17 mouse cellular contexts compared by ENCODE assay signal in genomic region chr9:60653137-60653536, GRCm38 (mm10). TPM values are rescaled to one million over a fixed set of nuclear protein-coding genes. Genes with fewer than 3 reads are reported as not detected.
A peak's percentile ranks its signal among the peaks of the same experiment; 100 is the strongest.
DNase-seq lines count a peak whose midpoint lies in the region; ATAC-seq lines count a peak whose summit lies in the region.
"Had no signal": no experiment of that assay in that cellular context is flagged by ENCODE, and none has a peak within 500 bp of the region (broad histone marks: within the 10 kb centered on the region; RNA-seq: fewer than 3 reads in every experiment).

No protein-coding gene starts in this region.

- ATAC-seq in midbrain, embryonic 14.5 days (ENCODE audit: low FRiP score, low TSS enrichment), result no peak
- no peak for ATAC-seq in midbrain, embryonic 15.5 days (replicated peaks)
- peak; percentile 91 for ATAC-seq in liver, embryonic 12.5 days
- ATAC-seq: CD4-positive, CD25-positive, alpha-beta regulatory T cell, adult 4 months; midbrain, embryonic 16.5 days had no signal

- H3K4me3 ChIP-seq in midbrain, embryonic 14.5 days (replicated peaks; ENCODE audit: low read depth, low read length), result no peak overlapping the region
- H3K4me3 ChIP-seq in midbrain, embryonic 15.5 days, result no peak overlapping the region
- H3K4me3 ChIP-seq in liver, embryonic 12.5 days, result no peak overlapping the region
- H3K4me3 ChIP-seq: kidney, embryonic 15.5 days; neural tube, embryonic 12.5 days had no signal

- no peaks in the 10 kb centered on the region for H3K9me3 ChIP-seq in midbrain, embryonic 14.5 days (ENCODE audit: control insufficient read depth, low read length)
- H3K9me3 ChIP-seq in midbrain, embryonic 15.5 days, result no peaks in the 10 kb centered on the region
- no peaks in the 10 kb centered on the region for H3K9me3 ChIP-seq in liver, embryonic 12.5 days (replicated peaks)
- H3K9me3 ChIP-seq: kidney, embryonic 15.5 days; neural tube, embryonic 12.5 days had no signal

- DNase-seq in midbrain, embryonic 14.5 days, result peak; percentile 25
- peak; percentile 18 for DNase-seq in ZHBTc4 (ENCODE audit: low read depth, low spot score)
- DNase-seq in yolk sac, embryonic 10.5 days (ENCODE audit: low spot score), result no peak
- no peak for DNase-seq in heart, adult 8-10 months (ENCODE audit: low spot score)
- DNase-seq in layer of hippocampus, postnatal 25 days (ENCODE audit: extremely low spot score in 1 of 2, low spot score in 1 of 2), result no peak
- DNase-seq in kidney, postnatal 4 days, result no peak
- DNase-seq: cerebellum, adult 9-10 months; heart, postnatal 4 days; lung, postnatal 4 days had no signal

- no peak overlapping the region for H3K9ac ChIP-seq in midbrain, embryonic 14.5 days (replicated peaks; ENCODE audit: low read length)
- no peak overlapping the region for H3K9ac ChIP-seq in midbrain, embryonic 15.5 days
- H3K9ac ChIP-seq in liver, embryonic 12.5 days, result no peak overlapping the region
- H3K9ac ChIP-seq: kidney, embryonic 15.5 days; neural tube, embryonic 12.5 days had no signal

- H3K27ac ChIP-seq in midbrain, embryonic 14.5 days (replicated peaks; ENCODE audit: low read depth, low read length), result no peak overlapping the region
- H3K27ac ChIP-seq in midbrain, embryonic 15.5 days, result no peak overlapping the region
- no peak overlapping the region for H3K27ac ChIP-seq in liver, embryonic 12.5 days
- H3K27ac ChIP-seq: kidney, embryonic 15.5 days; neural tube, embryonic 12.5 days had no signal

- WGBS in midbrain, embryonic 14.5 days, result 90% methylated on average over 1 of the region's 1 CpGs
- WGBS in midbrain, embryonic 15.5 days, result 89% methylated on average over 1 of the region's 1 CpGs
- 71% methylated on average over 1 of the region's 1 CpGs for WGBS in liver, embryonic 12.5 days (ENCODE audit: insufficient replicate concordance)

- H3K4me1 ChIP-seq in midbrain, embryonic 14.5 days (ENCODE audit: control insufficient read depth, insufficient read depth, low read length), result peaks cover 22% of the 10 kb centered on the region
- H3K4me1 ChIP-seq in midbrain, embryonic 15.5 days, result peaks cover 24% of the 10 kb centered on the region
- peaks cover 13% of the 10 kb centered on the region for H3K4me1 ChIP-seq in liver, embryonic 12.5 days

- no peaks in the 10 kb centered on the region for H3K27me3 ChIP-seq in midbrain, embryonic 14.5 days (ENCODE audit: control insufficient read depth, insufficient read depth, low read length)
- no peaks in the 10 kb centered on the region for H3K27me3 ChIP-seq in midbrain, embryonic 15.5 days (replicated peaks)
- no peaks in the 10 kb centered on the region for H3K27me3 ChIP-seq in liver, embryonic 12.5 days (replicated peaks)
- H3K27me3 ChIP-seq: kidney, embryonic 15.5 days had no signal

- H3K36me3 ChIP-seq in midbrain, embryonic 14.5 days (ENCODE audit: control insufficient read depth, insufficient read depth, low read length), result peaks cover 6% of the 10 kb centered on the region; the same call in 1 of the 2 replicates
- no peaks in the 10 kb centered on the region for H3K36me3 ChIP-seq in midbrain, embryonic 15.5 days (replicated peaks)
- H3K36me3 ChIP-seq in liver, embryonic 12.5 days, result no peaks in the 10 kb centered on the region
- H3K36me3 ChIP-seq: kidney, embryonic 15.5 days; neural tube, embryonic 12.5 days had no signal

- H3K4me2 ChIP-seq in midbrain, embryonic 14.5 days (ENCODE audit: low read length), result no peak overlapping the region
- H3K4me2 ChIP-seq in midbrain, embryonic 15.5 days, result no peak overlapping the region
- H3K4me2 ChIP-seq in liver, embryonic 12.5 days, result no peak overlapping the region
- H3K4me2 ChIP-seq: heart, embryonic 11.5 days; kidney, embryonic 15.5 days; neural tube, embryonic 12.5 days had no signal

RNA-seq across cellular contexts. Expression of gene Lrrc49, which starts 34.8 kb away (rescaled TPM):
- 74.3 and 90.8 TPM in 2 replicates for polyA plus RNA-seq in midbrain, embryonic 14.5 days (2014; fragmentation: Nextera tagmentation; extraction: Ambion mirVana)
- polyA plus RNA-seq in midbrain, embryonic 15.5 days (2015; fragmentation: Nextera tagmentation; extraction: Ambion mirVana), result 80.4 and 80.9 TPM in 2 replicates
- polyA plus RNA-seq in liver, embryonic 12.5 days (2016; fragmentation: Nextera tagmentation; extraction: Ambion mirVana), result 1.7 and 2.0 TPM in 2 replicates
- total RNA-seq in heart, adult 8-10 months (2022), result 1 to 10 TPM; 3.5 to 4.2 (median 3.8) TPM
- 10 to 100 TPM; 57.2 to 60.3 TPM for total RNA-seq in layer of hippocampus, postnatal 25 days (2021)

RNA-seq across cellular contexts. Expression of gene Larp6, which starts 59.7 kb away (rescaled TPM):
- 13.7 and 15.6 TPM in 2 replicates for polyA plus RNA-seq in midbrain, embryonic 14.5 days (2014; fragmentation: Nextera tagmentation; extraction: Ambion mirVana)
- polyA plus RNA-seq in midbrain, embryonic 15.5 days (2015; fragmentation: Nextera tagmentation; extraction: Ambion mirVana), result 21.9 and 22.3 TPM in 2 replicates
- polyA plus RNA-seq in liver, embryonic 12.5 days (2016; fragmentation: Nextera tagmentation; extraction: Ambion mirVana), result 0.05 and 0.25 TPM in 2 replicates
- total RNA-seq in heart, adult 8-10 months (2022), result 1 to 10 TPM; 1.1 to 2.0 (median 1.7) TPM
- 10 to 100 TPM; 36.2 to 38.6 TPM for total RNA-seq in layer of hippocampus, postnatal 25 days (2021)
- total RNA-seq: liver, adult 2 months had no signal
- polyA plus RNA-seq: CD4-positive, CD25-positive, alpha-beta regulatory T cell, adult 4 months; liver, adult 2 months had no signal

Comparison
In these comparisons a context has a peak if more than half of its experiments do, and no peak if none do; other contexts are left out.
1. DNase-seq: peak in midbrain, embryonic 14.5 days (single experiment) and ZHBTc4 (single experiment); none in yolk sac, embryonic 10.5 days (single experiment), heart, adult 8-10 months (single experiment), layer of hippocampus, postnatal 25 days (0 of 2) and kidney, postnatal 4 days (0 of 2).
2. RNA of gene Lrrc49, which starts 34.8 kb away (polyA plus RNA-seq): 74.3 to 90.8 TPM in midbrain, embryonic 14.5 days and 80.4 to 80.9 TPM in midbrain, embryonic 15.5 days; 1.7 to 2.0 TPM in liver, embryonic 12.5 days; every median in the first group is over 10 times any median in the second.
3. RNA of gene Larp6, which starts 59.7 kb away (polyA plus RNA-seq): 21.9 to 22.3 TPM in midbrain, embryonic 15.5 days and 13.7 to 15.6 TPM in midbrain, embryonic 14.5 days; 0.05 to 0.25 TPM in liver, embryonic 12.5 days; every median in the first group is over 10 times any median in the second.